Mouse (Mus musculus) kidney, adult 2 months (tissue): ENCODE data around the gene Klf12.

Source experiments
- CTCF ChIP-seq: fragments of 200-500 bp; conservative IDR thresholded peaks from 2 replicates; pipeline ENCODE4 v1.5.1; 2011; ENCODE audit warnings: low read depth, mild to moderate bottlenecking, control low read depth, low read length, moderate library complexity, mixed read lengths; ENCODE audit not compliant: insufficient read depth, insufficient read length
- POLR2A ChIP-seq: fragments of 200-500 bp; IDR thresholded peaks from one replicate; pipeline ENCODE4 v1.6.1; 2011; ENCODE audit warnings: low read depth, low read length, control low read depth

GRCm38 (mm10) chr14:100328602-100329276 is 44.3 kb upstream of the Klf12 start:
- no peak for TF ChIP-seq POLR2A
- no peak for TF ChIP-seq CTCF
